Mouse (Mus musculus) 3134 (cell line): ENCODE measurements around the gene Txlng.
"Not testable (repeated sequence)": the region's sequence is repeated elsewhere in the genome, so short reads cannot be mapped to it uniquely, and the experiment has no call there.

Experiments
- DNase-seq: peaks from one replicate; pipeline ENCODE4 v3.0.0-alpha.2; 2011; ENCODE audit warnings: low spot score; ENCODE audit not compliant: insufficient read length; ENCODE audit errors: extremely low read depth

Txlng gene

GRCm38 (mm10) chrX:162829203-162829708 is at the start of gene Txlng:
Gene Txlng, minus strand, starts transcription at chrX:162829454.
- DNase-seq, result peak; percentile 95

- no peak for DNase-seq
Observed at GRCm38 (mm10) chrX:162878236-162878635, 49.0 kb upstream of the Txlng start.

- no peak for DNase-seq
Observed at GRCm38 (mm10) chrX:162873761-162874160, 44.5 kb upstream of the Txlng start.

- DNase-seq, result no peak
Observed at GRCm38 (mm10) chrX:162871734-162872517, 42.7 kb upstream of the Txlng start.

GRCm38 (mm10) chrX:162868294-162868965 is 39.2 kb upstream of the Txlng start:
- DNase-seq, result no peak

- no peak for DNase-seq
Observed at GRCm38 (mm10) chrX:162848682-162849081, 19.4 kb upstream of the Txlng start.

GRCm38 (mm10) chrX:162845531-162845930 is 16.3 kb upstream of the Txlng start:
- no peak for DNase-seq

GRCm38 (mm10) chrX:162844447-162845100 is 15.3 kb upstream of the Txlng start:
- DNase-seq, result no peak

GRCm38 (mm10) chrX:162832101-162832500 is 2.8 kb upstream of the Txlng start:
- DNase-seq, result no peak

- no peak for DNase-seq
Observed at GRCm38 (mm10) chrX:162831542-162831941, 2.3 kb upstream of the Txlng start.

- DNase-seq, result no peak
Observed at GRCm38 (mm10) chrX:162831036-162831435, 1.8 kb upstream of the Txlng start.

GRCm38 (mm10) chrX:162830313-162830712 is 1.1 kb upstream of the Txlng start:
- not testable (repeated sequence) for DNase-seq

GRCm38 (mm10) chrX:162829741-162830140 is 487 bp upstream of the Txlng start:
- no peak for DNase-seq

- DNase-seq, result no peak
Observed at GRCm38 (mm10) chrX:162828783-162829182, 471 bp downstream of the Txlng start.

- DNase-seq, result peak; percentile 3
Observed at GRCm38 (mm10) chrX:162828016-162828415, 1.2 kb downstream of the Txlng start.

GRCm38 (mm10) chrX:162800371-162800770 is 28.9 kb downstream of the Txlng start:
- DNase-seq, result no peak

GRCm38 (mm10) chrX:162791392-162791791 is 37.9 kb downstream of the Txlng start:
- not testable (repeated sequence) for DNase-seq

GRCm38 (mm10) chrX:162788372-162788771 is 40.9 kb downstream of the Txlng start:
- no peak for DNase-seq

GRCm38 (mm10) chrX:162770726-162771125 is 58.5 kb downstream of the Txlng start:
- no peak for DNase-seq

- no peak for DNase-seq
Observed at GRCm38 (mm10) chrX:162761716-162762395, 67.4 kb downstream of the Txlng start.
